Mouse (Mus musculus) cerebellum, adult 2 months (tissue): Measurements from ENCODE around the gene Gm45837.

ENCODE experiments used
- CTCF ChIP-seq: fragments of 200-500 bp; IDR thresholded peaks from 2 replicates; pipeline ENCODE4 v1.5.1; 2011; ENCODE audit warnings: low read depth, mild to moderate bottlenecking, control low read depth, low read length, moderate library complexity, borderline replicate concordance; ENCODE audit not compliant: insufficient read depth
- POLR2A ChIP-seq: fragments of 200-500 bp; IDR thresholded peaks from 2 replicates; pipeline ENCODE4 v1.6.1; 2011; ENCODE audit warnings: low read length, control low read depth, borderline replicate concordance; ENCODE audit not compliant: insufficient read depth

DNA sequence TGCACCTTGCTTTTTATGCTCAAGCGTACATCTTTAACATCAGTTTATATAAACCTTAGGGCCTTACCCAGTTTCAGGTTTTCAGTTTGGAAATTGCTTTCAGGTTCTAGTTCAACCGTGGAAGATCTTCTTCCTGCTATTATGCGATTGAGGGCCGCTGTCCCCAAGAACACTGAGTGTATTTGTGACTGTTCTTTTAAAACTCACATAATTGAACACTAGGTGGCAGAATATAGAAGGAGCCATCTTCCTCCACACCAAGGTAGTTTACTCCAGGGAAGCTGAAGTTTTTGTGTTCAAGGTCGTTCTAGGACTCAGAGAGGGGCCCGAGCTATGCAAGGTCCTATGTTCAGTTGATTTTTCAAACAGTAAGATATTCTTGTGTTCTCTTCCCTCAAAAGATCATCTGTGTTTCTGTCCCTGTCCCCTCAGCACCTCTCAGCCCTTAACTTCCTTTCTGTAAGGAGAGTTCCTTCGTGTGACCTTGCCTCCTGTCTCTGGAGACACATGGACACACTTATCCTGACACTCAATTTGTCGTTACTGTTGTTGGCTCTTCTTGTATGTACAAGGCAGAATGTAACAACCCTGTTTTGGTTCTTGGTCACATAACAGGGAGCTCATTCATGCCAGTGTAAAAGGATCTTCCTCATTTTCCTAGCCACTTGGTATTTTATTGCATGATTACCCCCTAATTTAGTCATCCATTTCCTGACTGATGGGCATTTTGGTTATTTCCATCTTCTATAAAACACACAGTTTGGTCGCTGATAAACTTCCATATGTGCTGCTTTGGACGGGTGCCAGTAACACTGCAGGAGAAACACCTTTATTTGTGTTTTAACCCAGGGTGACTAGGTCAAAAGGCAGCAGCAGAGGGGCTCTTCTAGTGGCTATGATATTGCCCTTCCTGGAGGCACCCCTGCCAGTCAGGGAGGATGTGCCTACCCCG, 42.5 kb upstream of the Gm45837 start:
- no peak for TF ChIP-seq POLR2A
- TF ChIP-seq CTCF = no peak
